Mouse (Mus musculus) liver, embryonic 15.5 days (tissue): Measurements from ENCODE around the gene Usp6nl. TPM values are rescaled to one million over a fixed set of nuclear protein-coding genes. Genes with fewer than 3 reads are reported as not detected.

Source experiments
- ATAC-seq: fragments of 200-750 bp; cut with Nextera tagmentation; 2 replicates; pipeline ENCODE4 v1.8.0; 2017; ENCODE audit warnings: moderate number of reproducible peaks, mild to moderate bottlenecking, moderate library complexity; ENCODE audit not compliant: insufficient read depth
- H3K27ac ChIP-seq: fragments of 300-500 bp; sonication (generic); replicated peaks from 2 replicates; pipeline ENCODE4 v1.5.1; 2015; ENCODE audit warnings: mild to moderate bottlenecking, inconsistent platforms
- H3K27me3 ChIP-seq: fragments of 300-500 bp; sonication (generic); 2 replicates; pipeline ENCODE4 v1.6.1; 2015; ENCODE audit warnings: mild to moderate bottlenecking, inconsistent platforms
- H3K36me3 ChIP-seq: fragments of 300-500 bp; sonication (generic); replicated peaks from 2 replicates; pipeline ENCODE4 v1.6.1; 2015; ENCODE audit warnings: moderate library complexity, mild to moderate bottlenecking, inconsistent platforms
- H3K4me1 ChIP-seq: fragments of 300-500 bp; sonication (generic); replicated peaks from 2 replicates; pipeline ENCODE4 v1.6.1; 2015; ENCODE audit warnings: inconsistent platforms
- H3K4me2 ChIP-seq: fragments of 300-500 bp; sonication (generic); 2 replicates; pipeline ENCODE4 v1.6.1; 2015; ENCODE audit warnings: moderate library complexity, mild to moderate bottlenecking, inconsistent platforms
- H3K4me3 ChIP-seq: fragments of 300-500 bp; sonication (generic); replicated peaks from 2 replicates; pipeline ENCODE4 v1.5.1; 2015; ENCODE audit warnings: mild to moderate bottlenecking, inconsistent platforms
- H3K9ac ChIP-seq: fragments of 300-500 bp; sonication (generic); 2 replicates; pipeline ENCODE4 v1.6.1; 2015; ENCODE audit warnings: moderate library complexity, mild to moderate bottlenecking, inconsistent platforms
- H3K9me3 ChIP-seq: fragments of 300-500 bp; sonication (generic); replicated peaks from 2 replicates; pipeline ENCODE4 v1.6.1; 2016; ENCODE audit warnings: inconsistent platforms
- WGBS: fragments of 180-500 bp; shearing (Covaris S2); methylation state at CpG from one replicate; pipeline ENCODE4 v1.1.7; 2015; ENCODE audit warnings: mixed read lengths; ENCODE audit not compliant: insufficient replicate concordance; 5-methylcytosine and 5-hydroxymethylcytosine counted together
- polyA plus RNA-seq: library from polyadenylated mRNA; unstranded; fragments of >200 nt; fragmentation: Nextera tagmentation; extraction: Ambion mirVana; gene quantifications from 2 replicates; pipeline ENCODE4 v1.2.1, GENCODE M21; 2015

Gene Usp6nl
- polyA plus RNA-seq, 1 experiment from 2014 or later = 3.1 TPM

- Histone ChIP-seq H3K36me3 (peaks cover 9% of the 10 kb centered on the region; the same call in 1 of the 2 replicates), H3K27ac (no peak overlapping the region), H3K4me1 (peaks cover 33% of the 10 kb centered on the region), H3K27me3 (no peaks in the 10 kb centered on the region), H3K9ac (no peak overlapping the region), H3K4me3 (no peak overlapping the region), H3K4me2 (no peak overlapping the region), H3K9me3 (no peaks in the 10 kb centered on the region)
- ATAC-seq = 0 out of 2 replicates have a peak, but pooled peaks have one; percentile 34
- 31% methylated on average over 1 of the region's 1 CpGs for WGBS
Measured at GRCm38 (mm10) chr2:6396626-6397146, 74.2 kb downstream of the Usp6nl start.

DNA sequence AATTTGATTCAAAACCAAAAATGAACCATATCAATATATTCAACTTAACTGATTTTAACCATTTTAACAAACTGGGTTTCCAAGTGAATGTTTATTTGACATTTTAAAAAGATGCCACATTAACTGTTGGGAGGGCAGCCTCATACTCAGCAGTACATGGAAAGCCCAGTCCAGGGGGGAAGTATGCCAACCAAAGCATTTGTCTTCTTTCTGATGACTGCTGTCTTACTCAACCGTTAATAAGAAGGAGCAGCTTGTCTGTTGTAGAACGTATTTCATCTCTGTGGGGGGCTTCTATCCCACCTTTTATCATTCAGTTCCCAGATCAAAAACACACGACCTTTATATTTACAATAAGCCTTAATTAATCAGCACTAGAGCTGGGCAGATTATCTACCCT is 74.7 kb downstream of the Usp6nl start:
- Histone ChIP-seq H3K27me3 (no peaks in the 10 kb centered on the region), H3K27ac (no peak overlapping the region), H3K4me2 (no peak overlapping the region), H3K9ac (no peak overlapping the region), H3K4me1 (peaks cover 28% of the 10 kb centered on the region), H3K36me3 (peaks cover 9% of the 10 kb centered on the region; the same call in 1 of the 2 replicates), H3K4me3 (no peak overlapping the region), H3K9me3 (no peaks in the 10 kb centered on the region)
- WGBS = 51% methylated on average over 3 of the region's 3 CpGs
- no peak for ATAC-seq

GRCm38 (mm10) chr2:6398826-6399225 is 76.4 kb downstream of the Usp6nl start:
- no peaks in the 10 kb centered on the region for H3K27me3 ChIP-seq
- H3K4me3 ChIP-seq = no peak overlapping the region
- peaks cover 4% of the 10 kb centered on the region; the same call in 1 of the 2 replicates for H3K36me3 ChIP-seq
- no peaks in the 10 kb centered on the region for H3K9me3 ChIP-seq
- ATAC-seq = no peak
- WGBS = 77% methylated on average over 6 of the region's 6 CpGs
- H3K9ac ChIP-seq = no peak overlapping the region
- peaks cover 32% of the 10 kb centered on the region for H3K4me1 ChIP-seq
- H3K27ac ChIP-seq = no peak overlapping the region
- H3K4me2 ChIP-seq = no peak overlapping the region

DNA sequence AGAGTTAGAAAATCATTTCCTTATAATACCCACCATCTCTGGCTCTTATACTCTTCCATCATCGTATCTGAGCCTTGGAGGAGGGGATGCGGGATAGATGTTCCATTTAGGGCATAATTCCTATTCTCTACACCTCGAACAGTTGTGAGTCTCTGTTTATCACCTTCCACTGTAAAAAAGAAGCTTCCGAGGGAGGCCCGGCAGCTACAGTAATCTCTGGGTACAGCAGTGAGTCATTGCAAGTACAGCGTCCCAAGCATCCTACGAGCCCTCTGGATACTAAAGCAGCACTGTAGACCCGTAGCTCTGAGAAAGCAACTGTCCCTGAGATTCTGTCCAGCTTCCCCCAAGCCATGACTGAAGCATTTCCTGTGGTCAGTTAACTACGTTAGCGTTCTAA is 78.6 kb downstream of the Usp6nl start:
- WGBS = 75% methylated on average over 10 of the region's 10 CpGs
- H3K4me3 ChIP-seq = no peak overlapping the region

GRCm38 (mm10) chr2:6403375-6403774 is 80.9 kb downstream of the Usp6nl start:
- ATAC-seq = peak; percentile 54
- no peak overlapping the region for H3K4me2 ChIP-seq
- no peaks in the 10 kb centered on the region for H3K36me3 ChIP-seq
- WGBS = 35% methylated on average over 11 of the region's 11 CpGs
- H3K9me3 ChIP-seq = no peaks in the 10 kb centered on the region
- no peak overlapping the region for H3K27ac ChIP-seq
- H3K4me1 ChIP-seq = peaks cover 23% of the 10 kb centered on the region
- H3K27me3 ChIP-seq = no peaks in the 10 kb centered on the region
- no peak overlapping the region for H3K4me3 ChIP-seq
- H3K9ac ChIP-seq = no peak overlapping the region

More for the DNA sequence above, 78.6 kb downstream of the Usp6nl start:
- peaks cover 36% of the 10 kb centered on the region for H3K4me1 ChIP-seq
- no peak overlapping the region for H3K4me2 ChIP-seq
- no peak overlapping the region for H3K9ac ChIP-seq
- ATAC-seq = no peak
- H3K36me3 ChIP-seq = 0 out of 2 replicates have a peak, but pooled peaks cover 4% of the 10 kb centered on the region
- no peak overlapping the region for H3K27ac ChIP-seq
- H3K9me3 ChIP-seq = no peaks in the 10 kb centered on the region
- no peaks in the 10 kb centered on the region for H3K27me3 ChIP-seq

GRCm38 (mm10) chr2:6403991-6404390 is 81.5 kb downstream of the Usp6nl start:
- Histone ChIP-seq H3K4me2 (no peak overlapping the region), H3K9me3 (no peaks in the 10 kb centered on the region), H3K36me3 (peaks cover 2% of the 10 kb centered on the region), H3K4me1 (peaks cover 20% of the 10 kb centered on the region), H3K27ac (no peak overlapping the region), H3K4me3 (no peak overlapping the region), H3K27me3 (no peaks in the 10 kb centered on the region), H3K9ac (no peak overlapping the region)
- 55% methylated on average over 3 of the region's 3 CpGs for WGBS
- no peak for ATAC-seq

GRCm38 (mm10) chr2:6404627-6405026 is 82.2 kb downstream of the Usp6nl start:
- no peak for ATAC-seq
- H3K4me3 ChIP-seq = no peak overlapping the region
- no peak overlapping the region for H3K9ac ChIP-seq
- H3K36me3 ChIP-seq = peaks cover 6% of the 10 kb centered on the region
- H3K4me1 ChIP-seq = peaks cover 20% of the 10 kb centered on the region
- H3K27ac ChIP-seq = no peak overlapping the region
- H3K27me3 ChIP-seq = no peaks in the 10 kb centered on the region
- H3K9me3 ChIP-seq = no peaks in the 10 kb centered on the region
- H3K4me2 ChIP-seq = no peak overlapping the region
- 44% methylated on average over 7 of the region's 7 CpGs for WGBS

GRCm38 (mm10) chr2:6405059-6406033 is 82.9 kb downstream of the Usp6nl start:
- peak; percentile 75 for ATAC-seq
- WGBS = 43% methylated on average over 10 of the region's 10 CpGs

DNA sequence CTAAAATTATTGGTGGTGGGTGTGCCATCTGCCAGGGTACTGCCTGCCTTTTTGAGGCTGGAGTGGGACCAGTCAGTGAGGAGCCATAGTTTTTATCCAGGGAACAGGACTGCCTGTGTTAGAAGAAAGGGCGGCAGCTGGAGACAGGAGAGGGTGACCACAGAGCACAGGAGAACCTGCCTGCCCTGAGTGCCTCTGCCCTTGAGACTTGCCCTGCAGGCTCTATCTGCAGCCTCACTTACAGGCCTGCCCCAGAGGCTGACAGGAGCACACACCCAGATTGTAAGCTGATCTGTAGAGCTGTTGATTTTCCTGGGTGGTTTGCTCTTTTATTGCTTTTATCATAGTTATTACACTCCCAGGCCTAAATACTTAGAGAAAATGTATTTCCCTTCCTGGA is 85.2 kb downstream of the Usp6nl start:
- no peak for ATAC-seq
- H3K4me1 ChIP-seq = peaks cover 20% of the 10 kb centered on the region
- 63% methylated on average over 1 of the region's 1 CpGs for WGBS

More at GRCm38 (mm10) chr2:6405059-6406033, 82.9 kb downstream of the Usp6nl start:
- H3K4me2 ChIP-seq = no peak overlapping the region
- no peak overlapping the region for H3K4me3 ChIP-seq
- H3K4me1 ChIP-seq = peaks cover 20% of the 10 kb centered on the region
- H3K36me3 ChIP-seq = peaks cover 7% of the 10 kb centered on the region
- no peak overlapping the region for H3K27ac ChIP-seq
- H3K27me3 ChIP-seq = no peaks in the 10 kb centered on the region
- H3K9me3 ChIP-seq = no peaks in the 10 kb centered on the region
- H3K9ac ChIP-seq = no peak overlapping the region

GRCm38 (mm10) chr2:6412645-6413044 is 90.2 kb downstream of the Usp6nl start:
- no peak for ATAC-seq
- Histone ChIP-seq H3K4me2 (no peak overlapping the region), H3K36me3 (peaks cover 43% of the 10 kb centered on the region), H3K27me3 (no peaks in the 10 kb centered on the region), H3K4me3 (no peak overlapping the region), H3K9ac (no peak overlapping the region), H3K27ac (no peak overlapping the region), H3K9me3 (no peaks in the 10 kb centered on the region), H3K4me1 (no peaks in the 10 kb centered on the region)
- WGBS = 77% methylated on average over 1 of the region's 1 CpGs

More for the DNA sequence above, 85.2 kb downstream of the Usp6nl start:
- Histone ChIP-seq H3K9ac (no peak overlapping the region), H3K9me3 (no peaks in the 10 kb centered on the region), H3K36me3 (peaks cover 16% of the 10 kb centered on the region), H3K27me3 (no peaks in the 10 kb centered on the region), H3K27ac (no peak overlapping the region), H3K4me3 (no peak overlapping the region), H3K4me2 (no peak overlapping the region)

GRCm38 (mm10) chr2:6413723-6414122 is 91.3 kb downstream of the Usp6nl start:
- Histone ChIP-seq H3K27me3 (no peaks in the 10 kb centered on the region), H3K9ac (no peak overlapping the region), H3K4me2 (no peak overlapping the region), H3K27ac (no peak overlapping the region), H3K4me1 (no peaks in the 10 kb centered on the region), H3K4me3 (no peak overlapping the region), H3K9me3 (no peaks in the 10 kb centered on the region), H3K36me3 (peaks cover 48% of the 10 kb centered on the region)
- 72% methylated on average over 2 of the region's 2 CpGs for WGBS
- no peak for ATAC-seq
